Mouse (Mus musculus) bone marrow macrophage, adult 2 months (primary cell): ENCODE results near the gene Omd. TPM values are rescaled to one million over a fixed set of nuclear protein-coding genes. Genes with fewer than 3 reads are reported as not detected.

ENCODE experiments used
- H3K27ac ChIP-seq: 2 replicates; pipeline ENCODE4 v1.5.1; 2012; ENCODE audit warnings: low read depth, low read length; ENCODE audit not compliant: insufficient read depth
- H3K4me1 ChIP-seq: 2 replicates; pipeline ENCODE4 v1.6.1; 2012; ENCODE audit warnings: low read length; ENCODE audit not compliant: control insufficient read depth, insufficient read depth
- H3K4me3 ChIP-seq: 2 replicates; pipeline ENCODE4 v1.5.1; 2012; ENCODE audit warnings: mild to moderate bottlenecking, low read length, moderate library complexity; ENCODE audit not compliant: insufficient read depth
- CTCF ChIP-seq: IDR thresholded peaks from 2 replicates; pipeline ENCODE4 v1.5.1; 2012; ENCODE audit warnings: low read depth, mild to moderate bottlenecking, low read length, moderate library complexity
- POLR2A ChIP-seq: IDR thresholded peaks from 2 replicates; pipeline ENCODE4 v1.6.1; 2012; ENCODE audit warnings: mild to moderate bottlenecking, low read depth, low read length, borderline replicate concordance
- polyA plus RNA-seq: library from polyadenylated mRNA; stranded (reverse); fragments of >200 nt; gene quantifications from 2 replicates; pipeline ENCODE4 v1.2.4, GENCODE M21; 2012; ENCODE audit not compliant: missing spikeins, insufficient read depth, insufficient read length

Gene Omd
- polyA plus RNA-seq = not detected in 2 replicates

DNA sequence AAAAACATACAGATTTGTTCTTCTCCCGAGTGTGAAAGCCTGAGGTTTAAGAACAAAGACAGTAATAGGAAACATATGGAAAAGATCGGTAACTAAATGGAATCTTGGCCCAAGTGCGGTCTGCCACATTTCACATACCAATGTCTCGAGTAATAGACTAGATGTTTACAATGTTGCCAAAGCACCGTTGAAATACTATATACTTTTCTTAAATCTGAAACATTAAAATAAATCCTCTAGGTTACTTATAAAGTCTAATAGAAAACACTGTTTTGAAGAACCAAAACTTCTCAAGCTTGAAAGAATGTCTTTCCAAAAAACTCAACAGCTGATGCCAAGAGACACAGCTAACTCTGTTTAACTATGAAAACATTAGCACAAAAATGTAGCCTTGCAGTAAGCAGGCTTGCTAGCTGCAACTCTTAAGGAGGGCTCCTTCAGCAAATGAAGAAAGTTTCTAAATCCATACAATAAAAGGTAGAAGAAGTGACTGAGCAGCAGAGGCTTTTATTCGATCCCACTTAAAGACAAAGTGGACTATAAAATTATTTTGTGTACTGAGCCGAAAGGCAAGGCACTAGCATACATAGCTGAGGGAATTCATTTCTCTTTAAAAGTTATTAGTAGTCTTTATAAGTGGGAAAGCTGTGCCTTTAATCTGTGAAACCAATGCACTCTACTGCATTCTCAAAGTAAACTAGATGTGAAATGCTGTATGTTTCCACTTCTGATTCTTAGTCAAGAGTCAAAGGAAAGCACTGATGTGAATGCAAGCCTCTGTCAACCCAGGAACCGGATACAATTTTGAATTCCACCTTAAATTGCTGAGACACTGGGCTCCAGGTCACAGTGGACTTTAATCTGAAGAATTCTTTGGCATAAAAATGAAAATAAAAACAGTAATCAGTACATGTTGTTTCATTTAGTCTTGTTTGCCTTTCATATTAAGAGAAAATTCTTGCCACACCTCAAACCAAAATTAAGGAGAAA, at the start of gene Omd:
Gene Omd (plus strand): TSS at position 922 of the 990 bp plus-strand sequence.
- no peak within 1 kb of the TSS for H3K27ac ChIP-seq
- TF ChIP-seq CTCF (no peak), POLR2A (no peak)
- H3K4me3 ChIP-seq = no peak within 1 kb of the TSS
- peaks cover 10% of the 10 kb centered on the region for H3K4me1 ChIP-seq

DNA sequence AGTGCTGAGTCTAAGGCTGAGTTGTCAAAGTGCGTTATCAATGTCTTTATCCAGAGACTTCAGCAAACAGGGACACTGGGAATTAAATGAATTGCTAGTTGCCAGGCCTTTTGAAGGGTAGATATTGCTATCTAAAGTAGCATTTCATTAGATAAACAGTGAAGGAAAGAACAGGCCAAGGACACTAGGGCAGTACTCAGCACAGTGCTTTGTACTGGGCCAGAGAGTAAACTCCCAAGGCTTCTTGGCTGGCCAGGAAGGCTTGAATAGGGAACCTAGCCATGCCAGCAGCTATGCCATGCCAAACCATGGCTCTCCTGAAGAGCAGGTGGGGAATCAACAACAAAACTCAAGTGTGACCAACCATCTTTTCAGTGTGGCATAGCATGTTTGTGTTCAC, 45.3 kb upstream of the Omd start:
- Histone ChIP-seq H3K4me1 (no peaks in the 10 kb centered on the region), H3K4me3 (no peak overlapping the region), H3K27ac (no peak overlapping the region)
- TF ChIP-seq POLR2A = no peak
- no peak for TF ChIP-seq CTCF

DNA sequence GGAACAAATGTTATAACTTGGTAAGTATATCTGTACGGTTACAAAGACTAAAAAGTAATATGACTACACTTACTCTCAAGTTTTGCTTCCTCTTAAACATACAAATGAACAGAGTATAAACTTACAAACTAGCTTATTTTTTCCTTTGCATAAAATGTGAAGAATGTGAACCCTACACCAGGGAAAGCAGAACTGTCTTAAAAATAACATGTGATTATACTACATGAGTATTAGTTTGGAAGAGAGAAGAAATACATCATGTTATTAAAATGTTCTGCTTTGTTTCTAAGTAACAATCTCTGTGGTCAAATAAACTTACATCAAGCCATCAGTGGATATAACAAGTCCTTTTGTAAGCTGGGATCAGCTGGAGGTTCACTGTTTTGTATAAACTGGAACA, 43.6 kb upstream of the Omd start:
- Histone ChIP-seq H3K4me1 (no peaks in the 10 kb centered on the region), H3K27ac (no peak overlapping the region), H3K4me3 (no peak overlapping the region)
- TF ChIP-seq CTCF (no peak), POLR2A (no peak)

DNA sequence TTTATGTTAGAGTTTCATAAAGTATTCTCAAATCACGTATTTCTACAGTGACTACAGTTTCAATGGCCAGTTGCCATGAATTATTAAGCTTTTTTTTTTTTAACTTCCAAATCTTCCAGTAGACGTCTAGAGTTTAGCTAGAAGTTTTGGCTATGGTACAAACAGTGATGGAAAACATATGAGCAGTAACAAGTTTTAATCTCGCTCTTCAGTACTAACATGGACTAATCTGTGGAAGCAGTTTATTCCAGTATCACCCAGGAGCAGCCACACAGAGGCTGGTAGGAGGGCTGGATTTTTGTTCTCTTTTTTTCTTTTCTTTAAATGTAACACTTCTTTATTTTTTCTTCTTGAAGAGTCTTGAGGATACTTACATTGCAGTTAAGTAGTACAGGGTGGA, 38.0 kb upstream of the Omd start, which contains the start of gene Aspn:
Gene Aspn (plus strand): TSS at position 165 of the 400 bp plus-strand sequence.
- no peak within 1 kb of the TSS for H3K27ac ChIP-seq
- no peak within 1 kb of the TSS for H3K4me3 ChIP-seq
- no peak for TF ChIP-seq POLR2A
- no peak for TF ChIP-seq CTCF
- peaks cover 4% of the 10 kb centered on the region for H3K4me1 ChIP-seq

DNA sequence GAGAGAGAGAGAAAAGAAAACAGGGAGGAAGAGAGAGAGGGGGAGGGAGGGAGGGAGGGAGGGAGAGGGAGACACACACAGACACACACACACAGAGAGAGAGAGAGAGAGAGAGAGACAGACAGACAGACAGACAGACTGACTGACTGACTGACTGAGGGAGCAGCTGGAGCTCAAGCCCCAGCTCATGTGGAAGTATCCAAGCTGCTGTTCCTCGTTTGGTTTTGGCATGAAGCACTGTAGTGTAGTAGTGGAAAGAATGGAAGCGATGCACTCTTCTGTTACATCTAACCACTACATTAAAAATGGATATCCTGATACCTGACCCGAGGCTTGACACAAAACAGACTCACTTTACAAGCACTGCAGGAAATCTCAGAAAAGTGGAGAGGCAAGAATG, 36.6 kb upstream of the Omd start:
- no peak overlapping the region for H3K27ac ChIP-seq
- H3K4me3 ChIP-seq = no peak overlapping the region
- peaks cover 4% of the 10 kb centered on the region for H3K4me1 ChIP-seq
- TF ChIP-seq CTCF = no peak
- no peak for TF ChIP-seq POLR2A

DNA sequence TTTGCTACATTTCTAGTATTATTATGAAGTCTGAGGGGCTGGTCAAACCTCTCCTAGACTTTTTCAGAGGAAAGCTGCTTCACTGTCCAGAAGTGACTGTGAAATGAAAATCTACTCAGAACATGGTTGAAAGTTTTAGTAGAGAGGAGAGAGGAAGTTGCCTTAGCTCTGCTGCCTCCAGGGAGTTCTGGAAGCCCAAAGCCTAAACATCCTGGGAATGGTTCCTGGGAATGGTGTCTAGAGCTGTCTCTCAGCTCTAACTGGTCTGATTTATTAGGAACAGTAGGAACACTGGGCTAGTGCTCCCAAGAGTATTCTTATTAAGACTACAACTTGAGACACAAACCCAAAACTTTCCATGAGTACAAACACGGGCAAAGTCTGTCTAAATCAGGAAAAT, 35.7 kb upstream of the Omd start:
- Histone ChIP-seq H3K4me3 (no peak overlapping the region), H3K4me1 (peaks cover 4% of the 10 kb centered on the region), H3K27ac (no peak overlapping the region)
- TF ChIP-seq POLR2A (no peak), CTCF (no peak)

DNA sequence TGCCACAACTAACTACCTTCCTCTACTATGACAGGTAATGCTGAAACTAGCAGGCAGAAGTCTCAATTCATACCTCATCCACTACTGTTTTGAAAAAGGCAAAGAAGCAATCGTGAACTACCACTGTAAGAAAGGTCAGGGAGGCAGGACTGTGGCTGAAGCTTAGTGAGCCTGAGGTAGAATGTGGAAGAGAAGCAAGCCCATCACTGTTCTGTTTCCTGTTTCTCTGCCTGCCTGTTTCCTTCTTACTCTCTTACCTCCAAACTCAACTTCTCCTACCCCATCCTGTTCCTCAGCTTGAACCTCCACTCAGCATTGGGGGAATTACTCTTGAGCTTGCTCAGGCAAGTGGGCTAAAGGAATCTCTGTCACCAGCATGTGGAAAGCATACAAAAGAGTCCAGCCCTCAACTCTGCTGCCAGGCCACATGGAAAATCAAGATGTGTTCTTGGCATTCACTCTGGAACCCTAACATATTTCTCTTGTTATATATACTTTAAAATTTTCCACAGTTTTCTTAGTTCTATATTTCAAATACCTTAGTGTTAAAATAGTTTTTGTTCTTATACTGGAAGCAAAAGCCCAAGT, 34.6 kb upstream of the Omd start:
- Histone ChIP-seq H3K4me3 (no peak overlapping the region), H3K27ac (no peak overlapping the region), H3K4me1 (peaks cover 6% of the 10 kb centered on the region)
- no peak for TF ChIP-seq CTCF
- no peak for TF ChIP-seq POLR2A

DNA sequence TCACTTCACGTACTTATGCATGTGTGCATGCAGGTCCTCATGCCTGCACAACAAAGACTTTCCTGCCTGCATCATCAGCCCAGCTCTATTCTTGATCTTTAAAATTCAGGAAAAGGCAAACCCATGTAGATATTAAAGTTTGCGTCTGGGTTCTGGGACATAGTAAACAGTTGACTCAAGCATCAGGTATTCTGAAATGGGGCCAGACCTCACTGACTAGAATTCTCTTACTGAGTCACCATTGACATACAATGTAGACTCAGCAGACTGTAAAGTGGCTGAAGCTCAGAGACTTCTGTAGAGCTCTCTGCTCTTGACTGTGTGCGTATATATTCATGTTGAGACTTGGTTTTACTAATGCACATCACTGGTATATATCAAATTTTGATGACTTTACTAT, 32.6 kb upstream of the Omd start:
- TF ChIP-seq POLR2A (no peak), CTCF (no peak)
- H3K27ac ChIP-seq = no peak overlapping the region
- no peak overlapping the region for H3K4me3 ChIP-seq
- peaks cover 6% of the 10 kb centered on the region for H3K4me1 ChIP-seq

DNA sequence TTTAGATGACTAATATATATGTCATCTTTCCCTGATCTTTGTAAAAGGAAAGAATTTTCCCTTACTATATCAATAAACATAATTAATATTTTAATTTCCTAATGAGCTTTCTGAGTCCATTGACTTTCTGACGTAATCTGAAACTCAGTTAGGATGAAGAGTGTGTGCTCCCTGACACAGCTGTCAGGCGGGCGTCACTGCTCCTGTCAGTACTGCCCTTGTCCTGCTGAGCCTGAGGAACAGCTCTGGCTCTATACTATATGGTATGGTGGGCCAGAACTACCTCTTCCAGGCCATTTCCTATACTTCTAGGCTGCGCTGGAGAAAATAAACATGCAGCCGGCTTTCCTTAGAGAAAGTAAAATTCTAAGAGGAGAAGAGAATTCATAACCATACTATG, 27.7 kb upstream of the Omd start:
- no peak overlapping the region for H3K4me3 ChIP-seq
- H3K27ac ChIP-seq = no peak overlapping the region
- no peak for TF ChIP-seq CTCF
- TF ChIP-seq POLR2A = no peak
- peaks cover 6% of the 10 kb centered on the region for H3K4me1 ChIP-seq

DNA sequence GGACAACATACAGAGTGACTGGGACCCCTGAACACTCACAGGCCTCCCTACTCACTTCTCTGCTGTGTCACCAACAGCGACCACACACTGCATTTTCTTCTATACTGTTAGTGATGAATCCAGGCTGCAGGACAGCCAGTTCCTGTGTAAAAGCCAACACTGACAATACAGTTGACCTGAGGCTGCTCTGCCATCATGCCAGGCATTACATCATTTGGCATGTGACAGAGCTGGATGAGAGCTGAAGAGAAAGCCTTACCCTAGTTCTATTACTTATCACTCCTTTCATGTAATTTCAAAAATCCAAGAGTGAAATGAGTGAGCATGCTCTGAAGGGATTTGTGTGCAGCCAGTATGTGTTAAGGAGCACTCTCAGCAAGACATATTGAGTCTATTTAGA, 26.1 kb upstream of the Omd start:
- H3K27ac ChIP-seq = no peak overlapping the region
- peaks cover 6% of the 10 kb centered on the region for H3K4me1 ChIP-seq
- no peak overlapping the region for H3K4me3 ChIP-seq
- TF ChIP-seq POLR2A (no peak), CTCF (no peak)
